Comparison of ENCODE assay signal across 8 mouse cellular contexts in genomic region chr6:34910371-34911219, GRCm38 (mm10). TPM values are rescaled to one million over a fixed set of nuclear protein-coding genes. Genes with fewer than 3 reads are reported as not detected.
A peak's percentile ranks its signal among the peaks of the same experiment; 100 is the strongest.
DNase-seq lines count a peak whose midpoint lies in the region; ATAC-seq and TF ChIP-seq lines count a peak whose summit lies in the region.

Gene Wdr91 (minus strand): TSS chr6:34910876.

- peak; percentile 93 for ATAC-seq in forebrain, embryonic 16.5 days
- ATAC-seq in lung, embryonic 14.5 days (ENCODE audit: insufficient read depth): peak; percentile 92

- H3K27me3 ChIP-seq in forebrain, embryonic 16.5 days (replicated peaks; ENCODE audit: control insufficient read depth, insufficient read depth, low read length): no peaks in the 10 kb centered on the region
- no peaks in the 10 kb centered on the region for H3K27me3 ChIP-seq in lung, embryonic 14.5 days (ENCODE audit: insufficient read depth, low read length)
- no peaks in the 10 kb centered on the region for H3K27me3 ChIP-seq in thymus, adult 2 months (ENCODE audit: control insufficient read depth, insufficient read depth, low read length)

- H3K4me2 ChIP-seq in forebrain, embryonic 16.5 days (ENCODE audit: low read length): peak within 1 kb of the TSS; percentile 68
- H3K4me2 ChIP-seq in lung, embryonic 14.5 days: peak within 1 kb of the TSS; percentile 70

- peaks cover 5% of the 10 kb centered on the region; the same call in 1 of the 2 replicates for H3K36me3 ChIP-seq in ES-E14 (ENCODE audit: control insufficient read depth, insufficient read depth, low read length, poor library complexity, severe bottlenecking)
- no peaks in the 10 kb centered on the region for H3K36me3 ChIP-seq in forebrain, embryonic 16.5 days (ENCODE audit: control insufficient read depth, insufficient read depth)
- peaks cover 36% of the 10 kb centered on the region for H3K36me3 ChIP-seq in lung, embryonic 14.5 days (ENCODE audit: insufficient read depth)
- peaks cover 16% of the 10 kb centered on the region for H3K36me3 ChIP-seq in thymus, adult 2 months (ENCODE audit: control insufficient read depth, insufficient read depth, low read length)

- intact Hi-C loops in heart, postnatal 36 days (cut with DNase I): loop anchor here (5.0 kb wide), 1 partner anchor 33 kb away; the partner anchor contains the start of gene Cyren

- peak; percentile 91 for TF ChIP-seq POLR2A in olfactory bulb, adult 2 months (IDR thresholded peaks at IDR 0.05; ENCODE audit: insufficient read depth, low read depth, low read length)
- peak; percentile 55; the same call in 1 of the 2 replicates for TF ChIP-seq POLR2A in thymus, adult 2 months (IDR thresholded peaks at IDR 0.05; ENCODE audit: control insufficient read depth, extremely low read depth, insufficient read depth, low read length, poor library complexity)

- in situ Hi-C loops in ES-E14 (cut with MboI; ENCODE audit: low sequenced_read_pairs in 2 of 2, unreplicated experiment in 2 of 2): no loop called here

- DNase-seq in ES-E14 (ENCODE audit: low read depth, low spot score): peak; percentile 75
- DNase-seq in cerebellum, adult 11-12 months: peak; percentile 87
- DNase-seq in heart, postnatal 36 days: peak; percentile 96 to 97
- DNase-seq in layer of hippocampus, adult 2 months (ENCODE audit: low spot score in 2 of 2): peak; percentile 89 to 93
- DNase-seq in lung, embryonic 14.5 days: peak; percentile 97
- peak; percentile 93 for DNase-seq in thymus, adult 2 months

- peak within 1 kb of the TSS; percentile 97 to 100 for H3K4me3 ChIP-seq in ES-E14 (ENCODE audit: insufficient read depth in 1 of 2, low read depth in 1 of 2, low read length in 2 of 2, poor library complexity in 1 of 2, severe bottlenecking in 1 of 2)
- H3K4me3 ChIP-seq in forebrain, embryonic 16.5 days (replicated peaks; ENCODE audit: low read length): peak within 1 kb of the TSS; percentile 86
- peak within 1 kb of the TSS; percentile 73 for H3K4me3 ChIP-seq in layer of hippocampus, adult 2 months
- peak within 1 kb of the TSS; percentile 72 for H3K4me3 ChIP-seq in lung, embryonic 14.5 days (ENCODE audit: low read depth, low read length)
- peak within 1 kb of the TSS; percentile 80 for H3K4me3 ChIP-seq in olfactory bulb, adult 2 months (ENCODE audit: insufficient read depth, low read depth, low read length)
- peak within 1 kb of the TSS; percentile 72 for H3K4me3 ChIP-seq in thymus, adult 2 months (ENCODE audit: control insufficient read depth, insufficient read depth, low read length)

- peaks cover 1 to 3% of the 10 kb centered on the region in 2 experiments; a peak in 2 of 4 replicates for H3K4me1 ChIP-seq in ES-E14 (ENCODE audit: control insufficient read depth in 2 of 2, insufficient read depth in 2 of 2, low read length in 2 of 2, poor library complexity in 1 of 2)
- H3K4me1 ChIP-seq in forebrain, embryonic 16.5 days (replicated peaks; ENCODE audit: control insufficient read depth, insufficient read depth, low read length): peaks cover 9% of the 10 kb centered on the region
- peaks cover 5% of the 10 kb centered on the region for H3K4me1 ChIP-seq in lung, embryonic 14.5 days (ENCODE audit: insufficient read depth)
- peaks cover 15% of the 10 kb centered on the region for H3K4me1 ChIP-seq in olfactory bulb, adult 2 months (ENCODE audit: control insufficient read depth, insufficient read depth, low read length)
- H3K4me1 ChIP-seq in thymus, adult 2 months (replicated peaks; ENCODE audit: control insufficient read depth, insufficient read depth, low read length): peaks cover 6% of the 10 kb centered on the region

- H3K27ac ChIP-seq in ES-E14 (ENCODE audit: insufficient read depth, low read depth, low read length, poor library complexity, severe bottlenecking): no peak within 1 kb of the TSS; the same call in 1 of the 2 replicates
- peak within 1 kb of the TSS; percentile 85 for H3K27ac ChIP-seq in forebrain, embryonic 16.5 days (ENCODE audit: low read length)
- H3K27ac ChIP-seq in layer of hippocampus, adult 2 months: peak within 1 kb of the TSS; percentile 93
- peak within 1 kb of the TSS; percentile 83 for H3K27ac ChIP-seq in lung, embryonic 14.5 days (ENCODE audit: low read depth)
- 0 out of 2 replicates have a peak within 1 kb of the TSS, but pooled peaks have one; percentile 34 for H3K27ac ChIP-seq in olfactory bulb, adult 2 months (ENCODE audit: insufficient read depth, low read depth, low read length)
- H3K27ac ChIP-seq in thymus, adult 2 months (ENCODE audit: control insufficient read depth, insufficient read depth, low read length): peak within 1 kb of the TSS; percentile 5; the same call in 1 of the 2 replicates

- WGBS in forebrain, embryonic 16.5 days: 0% methylated on average over 50 of the region's 64 CpGs
- under 1% methylated on average over 64 of the region's 64 CpGs for WGBS in lung, embryonic 14.5 days
- WGBS in olfactory bulb, adult 2 months: under 1% methylated on average over 64 of the region's 64 CpGs
- under 1% methylated on average over 64 of the region's 64 CpGs for WGBS in thymus, adult 2 months

- no peaks in the 10 kb centered on the region for H3K9me3 ChIP-seq in ES-E14 (ENCODE audit: control insufficient read depth, insufficient read depth, low read depth, low read length)
- no peaks in the 10 kb centered on the region for H3K9me3 ChIP-seq in forebrain, embryonic 16.5 days (ENCODE audit: control insufficient read depth, low read length)
- H3K9me3 ChIP-seq in lung, embryonic 14.5 days (ENCODE audit: low read depth, low read length): no peaks in the 10 kb centered on the region

- peak within 1 kb of the TSS; percentile 85 for H3K9ac ChIP-seq in ES-E14 (ENCODE audit: insufficient read depth, low read depth, low read length, poor library complexity, severe bottlenecking)
- H3K9ac ChIP-seq in forebrain, embryonic 16.5 days (replicated peaks; ENCODE audit: low read depth, low read length): peak within 1 kb of the TSS; percentile 81
- peak within 1 kb of the TSS; percentile 61 for H3K9ac ChIP-seq in lung, embryonic 14.5 days

- TF ChIP-seq CTCF in layer of hippocampus, adult 2 months (conservative IDR thresholded peaks at IDR 0.05): peak; percentile 50
- peak; percentile 24; the same call in 1 of the 2 replicates for TF ChIP-seq CTCF in lung, embryonic 14.5 days (IDR thresholded peaks at IDR 0.05; ENCODE audit: low read depth)
- TF ChIP-seq CTCF in olfactory bulb, adult 2 months (IDR thresholded peaks at IDR 0.05; ENCODE audit: insufficient read depth, low read depth, low read length): no peak
- peak; percentile 68; the same call in 1 of the 2 replicates for TF ChIP-seq CTCF in thymus, adult 2 months (IDR thresholded peaks at IDR 0.05; ENCODE audit: borderline replicate concordance, control insufficient read depth, extremely low read depth, insufficient read depth, low read length, poor library complexity)

TF ChIP-seq in ES-E14, 5 proteins besides CTCF, POLR2A, EP300 and RAD21:
- TF ChIP-seq MAFK (IDR thresholded peaks at IDR 0.05; ENCODE audit: insufficient read depth, low read depth, low read length) (peak; percentile 57), ZC3H11A (IDR thresholded peaks at IDR 0.05; ENCODE audit: borderline replicate concordance, low read depth, low read length) (no peak)

RNA-seq across cellular contexts. Expression of gene Wdr91, which starts in this region (rescaled TPM):
- total RNA-seq in ES-E14 (2012; rRNA removed): 20.4 and 22.6 TPM in 2 replicates
- 11.8 and 12.9 TPM in 2 replicates for polyA plus RNA-seq in forebrain, embryonic 16.5 days (2015; fragmentation: Nextera tagmentation; extraction: Ambion mirVana)
- 10 to 100 TPM; 11.4 to 15.5 TPM for total RNA-seq in heart, postnatal 36 days (2021)
- 10 to 100 TPM; 34.9 to 37.9 TPM for total RNA-seq in layer of hippocampus, adult 2 months (2021)
- 14.7 and 16.2 TPM in 2 replicates for polyA plus RNA-seq in lung, embryonic 14.5 days (2014; fragmentation: Nextera tagmentation; extraction: Ambion mirVana)
- not detected in 2 replicates for polyA plus RNA-seq in olfactory bulb, adult 2 months (2012; ENCODE audit: insufficient read depth, insufficient read length, low replicate concordance, missing spikeins)
- polyA plus RNA-seq in thymus, adult 2 months (2012; rRNA removed): 58.4 and 60.2 TPM in 2 replicates
